Mouse (Mus musculus) embryonic facial prominence, embryonic 11.5 days (tissue): ENCODE measurements at regions not wholly inside any gene's neighbourhood (a gene's known extent, or its start where the extent isn't known, plus 50 kb on each side); places are given as distances from the start of the nearest gene placed in this dataset. TPM values are rescaled to one million over a fixed set of nuclear protein-coding genes. Genes with fewer than 3 reads are reported as not detected.

Experiments
- microRNA-seq: library from miRNA; unstranded; fragments of <30 nt; microRNA quantifications from one replicate; pipeline ENCODE4, GENCODE M21; 2016; ENCODE audit warnings: borderline number of aligned reads

Small RNA genes in the stretch of these regions (microRNA-seq; reads per million reads assigned to microRNA genes)
- gene Gm27760 = not detected
